Mouse (Mus musculus) ovary, postnatal 10 days (tissue): ENCODE data around the gene Fam168b.
A peak's percentile ranks its signal among the peaks of the same experiment; 100 is the strongest.

Source experiments
- DNase-seq: peaks from one replicate; pipeline ENCODE4 v3.0.0; 2022; ENCODE audit warnings: low spot score

Fam168b gene

DNA sequence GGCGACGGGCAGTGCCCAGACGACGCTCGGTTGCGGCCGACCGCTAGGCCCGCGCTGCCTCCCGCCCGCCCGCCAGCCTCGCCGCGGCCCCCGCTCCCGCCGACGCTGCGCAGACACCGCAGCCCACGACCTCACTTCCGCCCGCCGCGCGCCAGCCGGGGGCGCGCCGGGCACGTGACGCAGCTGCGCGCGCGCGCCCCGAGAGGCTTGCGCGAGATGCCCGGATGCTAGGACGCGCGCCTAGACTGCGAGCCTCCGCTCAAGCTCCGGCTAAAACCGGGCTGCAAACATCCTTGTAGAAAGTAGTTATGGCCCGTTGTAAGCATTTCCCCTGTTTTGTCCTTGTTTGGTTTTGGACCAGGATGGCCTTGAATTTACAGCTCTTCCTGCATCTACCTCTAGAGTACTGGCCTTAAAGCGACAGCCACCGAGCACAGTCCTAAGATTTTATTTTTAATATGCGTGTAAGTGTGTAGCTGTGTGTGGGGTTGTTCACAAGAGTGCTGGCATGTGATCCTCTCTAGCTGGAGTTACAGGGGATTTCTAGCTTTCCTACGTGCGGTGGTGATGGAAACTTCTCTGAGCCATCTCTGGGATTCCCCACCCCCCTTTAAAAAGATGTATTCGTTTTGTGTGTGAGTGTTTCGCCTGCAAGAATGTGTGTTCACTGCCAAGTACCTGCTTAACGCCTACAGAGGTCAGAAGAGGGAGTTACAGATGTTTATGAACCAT, at the start of gene Fam168b:
Gene Fam168b, minus strand, starts transcription at position 179 of the 732 bp plus-strand sequence.
- peak; percentile 73 for DNase-seq

DNA sequence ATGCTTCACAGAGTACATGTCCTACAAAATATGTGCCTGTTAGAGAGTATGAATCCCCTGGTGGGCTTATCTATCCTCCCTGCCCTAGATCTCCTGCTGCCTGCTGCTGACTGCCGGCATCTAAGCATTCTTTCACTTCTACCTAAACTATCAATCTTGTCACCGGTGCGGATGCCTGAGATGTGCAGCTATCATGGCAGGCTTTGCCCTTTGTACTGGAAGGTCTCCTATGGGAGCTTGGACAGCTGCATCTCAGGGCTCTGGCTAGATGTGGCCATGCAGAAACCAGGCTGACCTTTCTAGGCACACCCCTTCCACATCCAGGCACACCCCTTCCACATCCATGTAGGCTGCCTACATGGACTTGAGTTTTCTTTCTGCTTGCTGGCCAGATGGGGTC, 49.6 kb upstream of the Fam168b start:
- DNase-seq: no peak

DNA sequence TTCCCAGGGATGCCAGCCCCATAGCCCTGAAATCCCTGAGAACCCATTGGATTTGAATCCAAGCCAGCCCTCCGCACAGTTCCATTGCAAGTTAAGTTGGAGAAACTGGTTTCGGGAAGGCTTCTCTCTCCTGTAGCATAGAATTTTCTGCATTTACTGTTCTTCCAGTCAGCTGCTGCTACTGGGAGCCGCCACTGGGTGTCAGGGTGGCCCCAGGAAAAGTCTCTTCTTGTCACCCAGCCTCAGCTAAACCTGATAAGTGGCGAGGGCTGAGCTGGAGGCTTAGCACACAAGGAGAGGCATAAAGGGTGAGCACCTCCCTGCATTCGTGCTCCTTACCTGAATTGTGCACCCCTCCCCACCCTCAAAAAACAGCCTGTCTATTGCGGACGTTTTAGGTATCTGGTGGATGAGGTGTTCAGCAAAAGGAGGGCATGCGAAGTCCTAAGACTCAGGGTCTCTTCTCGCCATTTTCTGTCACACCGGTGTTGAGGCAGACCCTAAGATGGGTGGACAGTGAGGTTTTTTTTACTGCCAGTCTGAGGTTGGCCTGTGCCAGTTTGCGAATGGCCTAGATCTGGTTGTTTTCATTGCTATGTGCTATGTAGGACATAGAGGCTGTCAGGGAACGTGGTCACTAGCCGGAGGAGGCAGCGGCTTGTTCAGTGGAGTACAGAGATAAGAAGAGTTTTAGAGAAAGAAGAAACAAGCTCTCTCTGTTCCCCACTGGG, 48.9 kb upstream of the Fam168b start:
- no peak for DNase-seq

DNA sequence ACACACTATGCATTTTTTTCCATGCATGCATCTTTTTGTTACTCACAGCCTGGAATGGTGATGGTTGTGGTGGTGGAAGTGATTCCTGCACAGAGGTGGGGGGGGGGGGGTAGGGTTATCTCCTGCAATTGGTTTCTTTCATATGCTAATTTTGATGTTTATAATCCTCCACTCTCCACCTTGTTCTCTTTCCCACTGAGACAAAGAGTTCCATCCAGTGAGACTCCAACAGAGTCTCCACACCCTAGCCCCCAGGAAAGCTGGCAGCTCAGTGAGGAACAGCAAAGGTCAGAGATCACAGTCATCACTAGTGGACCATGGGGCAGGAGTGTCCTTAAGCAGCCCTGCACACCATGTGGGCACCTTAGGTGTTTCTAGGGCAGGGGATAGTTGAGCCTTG, 40.9 kb upstream of the Fam168b start:
- no peak for DNase-seq

DNA sequence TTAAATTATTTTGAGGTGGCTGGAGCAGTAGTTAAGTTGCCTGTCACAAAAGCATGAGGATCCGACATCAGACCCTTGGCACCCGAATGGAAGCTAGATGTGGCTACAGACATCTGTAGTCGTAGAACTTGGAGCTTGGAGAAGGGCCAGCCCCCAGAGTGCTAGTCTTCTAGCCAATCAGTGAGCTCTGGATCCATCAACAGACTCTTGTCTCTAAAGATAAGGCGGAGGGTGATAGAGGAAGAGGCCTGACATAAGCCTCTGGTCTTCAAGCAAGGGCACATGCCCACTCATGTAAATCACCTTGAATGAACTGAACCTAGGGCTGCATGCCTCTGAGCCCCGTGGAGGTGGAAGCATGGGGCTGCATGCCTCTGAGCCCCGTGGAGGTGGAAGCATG, 36.7 kb upstream of the Fam168b start:
- no peak for DNase-seq

DNA sequence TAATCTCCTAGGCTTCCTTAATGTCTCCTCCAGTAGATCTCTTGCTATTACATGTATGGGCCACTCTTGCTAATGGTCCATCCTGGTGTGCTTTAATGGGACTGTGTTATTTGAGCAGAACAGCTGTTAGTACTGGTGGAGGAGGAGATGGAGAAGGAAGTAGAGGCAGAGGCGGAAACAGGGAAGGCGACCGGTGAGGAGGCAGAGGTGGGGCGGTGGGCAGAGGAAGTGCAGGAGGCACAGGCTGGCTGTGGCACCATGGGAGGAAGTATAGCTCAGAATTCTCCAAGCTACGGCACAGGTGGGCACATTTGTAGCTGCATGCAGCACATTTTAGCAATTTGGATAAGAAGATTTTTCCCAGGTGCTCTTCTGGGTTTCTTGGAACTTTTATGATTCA, 30.7 kb upstream of the Fam168b start:
- no peak for DNase-seq

DNA sequence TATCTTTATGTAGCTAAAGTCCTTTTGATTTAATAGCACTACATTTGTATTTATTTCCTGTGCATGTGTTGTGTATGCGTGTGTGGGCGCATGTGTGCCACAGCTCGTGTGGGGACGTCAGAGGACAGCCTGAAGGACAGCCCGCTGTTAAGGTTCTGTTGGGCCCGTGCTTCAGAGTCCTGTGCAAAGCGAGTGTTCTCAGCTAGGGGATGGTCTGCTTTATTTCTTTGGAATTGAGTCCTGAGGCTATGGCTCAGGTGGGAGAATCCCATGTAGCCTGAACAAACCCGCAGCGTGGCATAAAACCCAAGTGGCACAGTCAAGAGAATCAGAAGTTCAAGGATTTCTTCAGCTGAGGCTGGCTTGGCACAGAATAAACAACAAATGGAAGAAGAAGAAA, 28.3 kb upstream of the Fam168b start:
- no peak for DNase-seq

DNA sequence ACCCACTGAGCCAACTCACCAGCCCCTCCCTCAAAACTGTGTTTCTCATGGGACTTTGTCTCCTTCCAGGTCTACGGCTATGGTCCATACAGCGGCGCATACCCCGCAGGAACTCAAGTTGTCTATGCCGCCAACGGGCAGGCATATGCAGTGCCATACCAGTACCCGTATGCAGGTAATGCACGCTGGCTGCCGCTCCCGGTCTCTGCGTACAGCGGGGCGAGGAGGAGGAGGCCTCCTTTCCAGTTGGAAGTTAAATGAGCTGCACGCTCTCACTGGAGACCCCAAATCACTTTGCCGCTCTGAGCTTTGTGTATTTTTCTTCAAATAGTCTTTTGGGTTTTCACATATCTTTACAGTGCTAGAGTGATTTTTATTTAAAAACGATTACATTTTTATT, 26.4 kb upstream of the Fam168b start:
- DNase-seq: no peak

DNA sequence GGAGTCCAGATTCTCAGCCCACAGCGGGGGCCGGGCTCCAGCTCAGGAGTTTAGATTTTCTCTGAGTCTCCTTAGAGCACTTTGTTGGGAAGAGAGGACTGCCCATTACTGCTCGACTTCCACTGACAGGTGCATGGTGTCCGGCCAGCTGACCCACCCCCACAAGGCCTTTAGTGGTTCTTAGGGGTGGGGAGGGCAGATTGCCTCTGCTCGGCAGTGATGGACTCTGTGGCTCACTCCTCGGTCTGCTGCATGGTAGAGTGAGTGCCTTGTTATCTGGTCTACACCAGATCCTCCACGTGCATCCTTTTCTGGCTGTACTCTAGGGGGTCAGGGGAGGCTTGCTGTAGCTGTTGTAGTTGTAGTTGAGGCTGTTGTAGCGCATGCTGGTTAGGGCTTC, 25.5 kb upstream of the Fam168b start:
- no peak for DNase-seq

DNA sequence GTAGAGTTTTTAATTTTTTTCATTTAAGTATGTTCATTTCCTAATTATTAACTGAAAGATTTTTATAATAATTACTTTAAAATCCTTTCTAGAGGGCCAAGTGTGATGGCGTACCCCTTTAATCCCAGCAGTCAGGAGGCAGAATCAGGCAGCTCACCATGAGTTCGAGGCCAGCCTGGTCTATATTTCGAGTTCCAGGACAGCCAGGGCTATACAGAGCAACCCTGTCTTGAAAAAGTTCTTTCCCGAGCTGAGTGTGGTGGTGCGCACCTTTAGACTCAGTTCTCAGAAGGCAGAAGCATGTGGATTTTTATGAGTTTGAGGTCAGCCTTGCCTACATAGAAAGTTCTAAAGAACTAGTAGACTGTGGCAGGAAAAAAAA, 24.7 kb upstream of the Fam168b start:
- DNase-seq: no peak

DNA sequence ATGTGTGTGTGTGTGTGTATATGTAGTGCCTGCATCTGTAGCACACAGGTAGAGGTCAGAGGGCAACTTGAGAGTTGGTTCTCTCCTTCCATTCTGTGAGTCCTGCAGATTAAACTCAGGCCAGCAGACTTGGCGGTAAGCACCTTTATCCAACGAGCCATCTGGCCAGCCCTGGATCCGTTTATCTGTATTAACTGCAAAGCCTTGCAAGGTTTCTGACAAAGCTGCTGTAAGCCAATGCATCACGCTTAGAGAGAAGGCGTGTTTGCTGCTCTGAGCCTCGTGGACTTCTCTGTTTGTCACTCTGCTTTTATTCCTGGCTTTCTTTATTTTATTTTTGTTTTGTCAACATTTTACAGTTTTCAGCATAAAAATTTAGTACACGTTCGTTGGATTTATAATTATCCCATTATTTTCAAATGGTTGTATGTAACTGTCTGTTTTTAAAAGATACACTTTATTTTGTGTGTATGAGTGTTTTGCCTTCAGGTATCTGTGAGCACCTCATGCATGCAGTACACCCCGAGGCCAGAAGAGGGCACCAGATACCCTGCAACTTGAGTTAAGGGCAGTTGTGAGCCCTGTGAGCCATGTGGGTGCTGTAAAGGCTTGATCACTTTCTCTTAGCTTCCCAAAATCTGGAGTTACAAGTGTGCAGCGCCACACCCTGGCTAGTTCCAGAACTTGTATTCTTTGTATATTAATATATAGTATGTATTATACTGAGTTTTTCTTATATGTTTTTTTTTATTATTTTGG, 24.1 kb upstream of the Fam168b start:
- DNase-seq: peak; percentile 69

DNA sequence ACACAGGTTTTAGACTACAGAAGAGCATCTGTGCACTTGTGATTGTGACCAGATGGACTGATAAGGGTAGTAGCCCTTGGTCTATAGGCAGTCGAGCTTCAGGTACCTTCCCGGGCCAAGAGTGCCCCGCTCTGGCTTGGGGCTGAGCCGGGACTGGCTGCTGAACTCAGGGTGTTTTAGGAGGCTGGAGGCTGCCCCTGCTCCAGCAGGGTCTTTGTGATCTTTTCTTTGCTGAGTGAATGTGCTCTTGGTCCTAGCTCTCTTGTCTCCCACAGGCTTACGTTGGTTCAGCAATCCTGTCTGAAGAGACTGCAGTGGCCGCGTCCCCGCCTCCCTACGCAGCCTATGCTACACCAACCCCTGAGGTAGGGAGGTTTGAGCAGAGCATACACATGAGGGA, 23.0 kb upstream of the Fam168b start:
- DNase-seq: no peak

DNA sequence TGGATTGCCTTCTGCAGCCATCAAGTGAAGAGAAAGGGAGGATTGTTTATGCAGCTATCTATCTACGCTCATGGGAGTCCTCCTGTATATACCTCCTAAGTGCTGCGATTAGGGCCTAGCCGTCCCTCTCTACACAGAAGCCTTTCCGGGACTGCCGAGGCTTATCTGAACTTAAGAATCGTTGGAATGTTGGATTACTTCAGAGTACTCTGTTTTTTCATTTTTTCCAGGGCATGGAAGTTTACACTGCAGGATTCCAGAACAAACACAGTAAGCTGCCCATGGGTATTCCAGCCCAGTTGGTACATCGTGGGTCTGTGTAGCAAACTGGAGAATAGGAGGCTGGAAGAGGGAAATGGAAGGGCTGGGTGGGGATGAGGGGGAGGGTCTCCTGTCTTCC, 21.4 kb upstream of the Fam168b start:
- DNase-seq: no peak

DNA sequence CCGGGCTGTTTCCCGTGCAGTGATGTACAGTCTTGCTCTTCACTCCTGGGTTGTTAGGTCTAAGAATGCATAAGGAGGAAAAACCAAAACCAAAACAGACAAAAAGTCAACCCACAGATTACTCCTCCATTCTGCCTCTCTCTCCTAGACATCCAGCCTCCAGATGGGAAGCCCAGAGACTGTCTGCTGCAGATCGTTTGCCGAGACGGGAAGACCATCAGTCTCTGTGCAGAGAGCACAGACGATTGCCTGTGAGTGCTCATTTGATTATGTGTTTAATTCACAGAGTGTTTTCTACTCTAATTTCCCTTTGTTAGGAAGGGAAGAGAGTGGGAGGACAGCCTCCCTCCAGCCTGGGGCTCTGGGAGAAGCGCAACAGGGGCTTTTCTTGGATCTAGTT, 20.5 kb upstream of the Fam168b start:
- DNase-seq: no peak

DNA sequence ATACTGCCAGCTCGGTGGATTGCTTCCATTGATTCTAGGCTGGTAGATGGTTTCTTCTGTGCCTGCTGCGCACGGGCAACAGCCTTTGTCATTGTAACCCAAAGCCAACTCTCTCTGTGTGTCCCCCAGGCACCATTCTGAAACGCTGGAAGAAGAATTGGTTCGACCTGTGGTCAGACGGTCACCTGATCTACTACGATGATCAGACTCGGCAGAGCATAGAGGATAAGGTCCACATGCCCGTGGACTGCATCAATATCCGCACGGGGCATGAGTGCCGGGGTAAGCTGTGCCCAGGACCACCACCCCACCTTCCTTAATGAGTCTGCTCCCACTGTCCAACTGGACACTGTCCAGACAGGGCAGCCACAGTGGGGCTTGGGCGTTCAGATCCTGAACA, 20.0 kb upstream of the Fam168b start:
- DNase-seq: no peak

DNA sequence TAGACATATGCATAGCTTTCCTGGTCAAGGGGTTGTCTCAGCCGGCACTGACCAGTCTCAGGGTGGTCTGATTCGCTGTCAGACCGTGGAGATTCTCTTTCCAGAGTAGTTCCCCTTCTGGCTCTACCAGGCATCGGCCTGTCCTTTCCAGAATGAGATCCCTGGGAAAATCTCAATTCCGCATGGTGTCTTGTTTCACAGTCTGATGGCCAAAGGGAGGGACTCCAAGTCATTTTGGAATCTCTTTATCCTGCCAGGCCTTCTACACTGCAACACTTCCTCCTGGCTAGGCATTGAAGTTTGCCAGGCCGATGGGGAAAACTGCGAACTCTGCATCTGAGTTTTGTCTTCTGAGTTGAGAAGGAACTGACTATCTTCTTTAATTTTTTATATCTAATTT, 17.3 kb upstream of the Fam168b start:
- no peak for DNase-seq

DNA sequence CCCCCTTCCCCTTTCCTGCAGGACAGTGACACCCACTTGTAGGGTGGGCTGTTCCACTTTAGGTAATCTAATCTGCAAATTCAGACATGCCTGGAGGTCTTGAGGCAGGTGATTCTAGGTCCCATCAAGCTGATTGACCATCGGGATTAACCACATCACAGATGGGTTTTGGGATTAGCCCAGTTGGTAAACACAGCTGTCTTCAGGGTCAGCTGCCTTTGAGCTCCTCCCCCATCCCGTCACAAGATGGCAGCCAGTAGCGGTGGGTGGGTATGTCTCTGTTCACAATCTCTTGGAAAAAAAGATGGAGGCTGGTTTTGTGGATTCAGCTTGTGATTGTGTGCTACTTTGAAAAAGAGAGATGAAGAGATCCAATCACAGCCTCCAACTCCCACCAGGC, 16.9 kb upstream of the Fam168b start:
- no peak for DNase-seq

DNA sequence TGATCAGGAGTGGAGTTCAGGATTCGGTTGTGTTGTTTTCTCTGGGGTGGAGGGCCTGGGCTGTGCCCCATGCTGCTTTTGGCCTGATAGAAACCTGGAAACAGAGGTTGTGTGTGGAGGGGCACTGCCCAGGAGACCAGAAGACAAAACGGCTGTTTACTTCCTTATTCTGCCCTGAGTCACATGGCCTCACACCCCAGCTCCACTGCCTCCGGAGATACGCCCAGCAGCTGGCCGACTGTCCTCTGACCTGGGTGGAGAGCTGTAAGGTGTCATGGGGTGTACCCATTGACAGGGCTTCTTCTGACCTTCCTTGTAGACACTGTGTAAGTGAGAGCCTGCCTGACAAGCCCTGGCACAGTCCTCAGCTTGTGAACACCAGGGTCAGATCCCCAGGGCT, 15.8 kb upstream of the Fam168b start:
- DNase-seq: no peak

DNA sequence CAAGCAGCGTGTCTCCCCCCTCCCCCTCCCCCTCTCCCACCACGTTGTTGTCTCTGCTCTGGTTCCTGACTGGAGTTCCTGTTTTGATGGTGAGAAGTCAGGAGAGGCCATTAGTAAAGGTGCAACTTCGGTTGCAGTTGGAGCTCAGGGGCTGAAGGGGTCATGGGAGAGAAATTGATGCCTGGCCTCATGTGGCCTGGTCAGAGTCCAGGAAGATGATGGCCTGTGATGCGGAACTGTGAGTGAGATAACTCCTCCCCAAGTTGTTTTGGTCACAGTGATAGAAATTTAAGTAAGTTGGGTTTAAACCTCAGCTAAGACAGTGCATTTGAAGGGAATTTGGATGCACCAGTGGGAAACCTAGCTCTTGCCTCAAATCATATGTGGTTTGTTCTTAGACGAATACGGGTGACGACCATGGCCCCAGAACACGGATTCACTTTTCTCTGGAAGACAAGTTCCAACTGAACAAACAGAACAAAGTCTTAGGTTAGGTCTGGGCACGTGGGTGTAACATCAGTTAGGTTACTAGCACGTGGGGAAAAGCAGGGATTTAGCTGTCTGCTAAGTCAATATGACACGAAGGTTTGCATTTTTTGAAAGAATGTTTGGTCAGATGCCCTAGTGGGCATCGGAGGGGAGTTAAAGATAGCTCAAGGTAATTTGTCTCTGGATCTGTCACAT, 12.3 kb upstream of the Fam168b start:
- DNase-seq: no peak

DNA sequence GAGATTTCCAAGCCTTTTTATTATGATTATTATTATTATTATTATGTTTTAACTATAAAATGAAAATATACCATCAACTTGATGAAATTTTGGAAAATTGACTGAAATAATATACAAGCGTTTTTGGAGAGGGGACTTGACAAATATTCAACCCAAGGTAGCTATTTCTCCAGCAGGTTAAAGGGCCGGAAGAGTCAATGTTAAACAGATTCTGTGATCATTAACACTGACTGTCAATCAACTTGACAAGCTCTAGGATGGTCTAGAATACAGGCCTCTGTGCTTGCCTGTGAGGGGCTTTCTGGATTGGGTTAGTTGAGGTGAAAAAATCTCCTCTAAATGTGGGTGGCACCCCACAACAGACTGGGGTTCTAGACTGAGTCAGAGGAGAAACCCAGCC, 10.9 kb upstream of the Fam168b start:
- no peak for DNase-seq

DNA sequence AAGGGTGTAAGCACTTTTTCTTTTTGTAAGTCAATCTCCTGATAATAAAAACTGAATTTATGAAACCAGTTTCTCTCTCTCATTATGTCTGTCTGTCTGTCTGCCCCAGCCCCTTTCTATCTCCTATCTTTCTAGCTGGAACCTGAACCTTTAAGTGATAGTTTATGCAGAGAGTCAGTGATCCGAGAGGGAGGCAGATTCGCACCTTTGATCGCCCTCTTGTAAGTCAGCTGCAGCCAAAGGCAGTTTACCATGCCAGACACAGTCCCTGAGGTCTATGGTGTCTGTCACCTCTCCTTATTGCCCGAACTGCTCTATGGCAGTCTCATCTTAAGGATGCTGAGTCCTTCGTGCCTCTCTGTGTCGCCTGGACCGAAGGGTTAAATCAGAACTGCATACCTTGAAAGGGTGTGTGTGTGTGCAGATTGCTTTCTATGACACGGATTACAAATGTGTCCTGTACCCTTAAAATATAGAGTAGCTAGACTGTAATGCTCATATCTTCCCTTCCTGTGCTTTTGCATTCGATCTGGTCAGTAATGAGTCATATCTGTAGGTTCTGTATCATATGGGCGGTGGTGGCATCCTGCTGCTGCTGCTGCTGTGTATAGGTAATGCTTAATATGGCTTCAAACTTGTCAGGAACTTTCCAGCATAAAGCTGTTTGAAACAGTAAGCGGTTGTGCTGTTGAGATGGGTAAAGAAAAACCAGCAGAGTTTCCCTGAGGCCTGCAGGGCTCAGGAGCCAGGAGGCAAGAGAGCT, 9.4 kb upstream of the Fam168b start:
- DNase-seq: no peak

DNA sequence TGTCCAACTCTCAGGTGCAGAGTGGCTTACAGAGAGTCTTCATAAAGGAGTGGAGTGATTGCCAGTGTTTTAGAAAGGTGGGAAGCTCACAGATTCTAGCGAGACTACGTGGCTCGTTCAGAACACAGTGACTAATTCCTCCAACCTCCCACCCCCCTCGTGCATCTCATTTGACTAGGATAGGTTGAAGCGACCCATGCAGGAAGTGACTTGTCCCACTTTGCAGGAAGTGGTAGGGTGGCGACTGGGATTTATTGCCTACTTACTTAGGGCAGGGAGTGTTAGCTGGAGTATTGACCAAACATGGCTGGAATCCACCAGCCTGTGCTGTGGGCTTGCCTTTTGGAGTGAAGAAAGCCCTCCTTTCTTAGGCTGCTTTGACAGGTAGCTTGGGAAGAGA, 8.7 kb upstream of the Fam168b start:
- no peak for DNase-seq
